Mouse (Mus musculus) CD4-positive, CD25-positive, alpha-beta regulatory T cell, adult 2 months (primary cell): ENCODE results near the gene Spem2.
"Not testable (repeated sequence)": the region's sequence is repeated elsewhere in the genome, so short reads cannot be mapped to it uniquely, and the experiment has no call there.

ENCODE experiments used
- DNase-seq: peaks from one replicate; pipeline ENCODE4 v3.0.0-alpha.2; 2012; ENCODE audit warnings: low read depth, low spot score

The Spem2 gene

GRCm38 (mm10) chr11:69818365-69818764, at the start of gene Spem2:
Spem2 (minus strand) TSS chr11:69818465.
- DNase-seq = no peak

- no peak for DNase-seq
Measured at GRCm38 (mm10) chr11:69867335-69867734, 49.1 kb upstream of the Spem2 start.

- no peak for DNase-seq
Measured at GRCm38 (mm10) chr11:69865561-69865960, 47.3 kb upstream of the Spem2 start.

DNA sequence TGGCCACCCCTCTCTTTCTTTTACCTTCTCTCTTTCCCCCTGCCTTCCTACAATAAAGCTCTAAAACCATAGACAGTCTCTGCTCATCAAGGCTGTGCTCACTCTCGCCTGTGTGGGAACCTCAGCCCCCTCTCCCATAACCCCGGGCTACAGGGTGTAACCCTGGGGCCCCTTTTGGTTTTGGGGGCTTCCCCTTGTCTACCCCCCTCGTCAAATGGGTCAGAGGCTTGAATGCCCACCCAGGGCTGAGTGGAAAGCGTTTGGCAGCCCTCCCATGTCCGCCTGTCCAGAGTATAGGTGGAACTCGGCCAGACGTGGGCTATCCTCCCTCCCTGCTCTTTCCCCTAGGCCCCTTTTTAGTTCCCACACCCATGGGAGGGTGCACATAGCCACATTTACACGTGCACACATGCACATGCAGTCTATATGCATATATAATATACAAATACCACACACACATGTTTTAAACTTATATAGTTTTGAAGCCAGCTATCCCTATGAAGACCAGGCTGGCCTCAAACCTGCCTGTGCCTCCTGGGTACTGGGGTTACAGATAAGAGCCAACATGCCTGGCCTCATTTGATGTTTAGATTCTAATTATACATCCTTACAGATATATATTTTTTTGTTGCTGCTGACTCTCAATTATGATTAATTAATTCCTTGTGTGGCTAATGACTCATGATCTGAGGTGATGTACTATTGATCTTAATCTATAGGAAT, 46.0 kb upstream of the Spem2 start:
- DNase-seq = no peak

- DNase-seq = not testable (repeated sequence)
Measured at GRCm38 (mm10) chr11:69863729-69864128, 45.5 kb upstream of the Spem2 start.

GRCm38 (mm10) chr11:69858113-69858998, 40.1 kb upstream of the Spem2 start, which contains the start of gene Tnk1:
Tnk1 (minus strand) TSS chr11:69858730.
- DNase-seq = no peak

DNA sequence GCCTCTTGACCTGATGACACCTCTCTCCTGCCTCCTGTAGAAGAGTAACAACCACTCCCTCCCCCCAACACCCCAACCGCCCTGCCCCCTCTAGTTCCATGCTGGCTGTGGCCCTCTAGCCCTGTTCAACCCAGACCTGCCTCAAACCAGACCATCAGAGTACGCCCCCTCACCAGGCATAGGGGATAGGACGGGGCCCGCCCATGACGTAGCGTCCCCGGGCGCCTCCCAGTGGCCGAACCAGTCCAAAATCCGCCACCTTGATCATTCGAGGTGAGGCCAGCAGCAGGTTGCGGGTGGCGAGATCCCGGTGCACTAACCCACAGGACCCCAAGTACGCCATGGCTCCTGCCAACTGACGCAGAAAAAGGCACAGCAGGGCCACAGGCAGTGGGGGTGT, 37.1 kb upstream of the Spem2 start:
- peak; percentile 68 for DNase-seq

DNA sequence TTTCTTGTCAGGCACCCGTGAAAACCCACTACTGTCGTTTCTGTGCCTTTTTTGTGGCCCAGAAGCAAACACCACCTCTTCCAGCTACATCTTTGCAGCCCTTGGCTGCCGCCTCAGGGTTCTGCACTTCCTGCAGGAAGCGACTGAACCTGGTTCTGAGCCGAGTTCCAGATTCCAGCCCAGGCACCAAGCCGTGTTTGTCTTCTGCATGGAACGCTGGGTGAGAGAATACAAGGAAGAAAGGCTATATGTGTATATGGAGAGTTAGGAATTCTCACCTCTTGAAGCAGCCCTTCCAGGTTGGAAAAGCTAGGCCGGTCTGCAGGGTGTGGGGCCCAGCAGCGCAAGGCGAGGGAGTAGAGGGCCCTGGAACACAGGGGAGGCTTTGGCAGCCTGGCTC, 36.4 kb upstream of the Spem2 start:
- no peak for DNase-seq

- peak; percentile 45 for DNase-seq
Measured at GRCm38 (mm10) chr11:69853994-69854393, 35.7 kb upstream of the Spem2 start.

DNA sequence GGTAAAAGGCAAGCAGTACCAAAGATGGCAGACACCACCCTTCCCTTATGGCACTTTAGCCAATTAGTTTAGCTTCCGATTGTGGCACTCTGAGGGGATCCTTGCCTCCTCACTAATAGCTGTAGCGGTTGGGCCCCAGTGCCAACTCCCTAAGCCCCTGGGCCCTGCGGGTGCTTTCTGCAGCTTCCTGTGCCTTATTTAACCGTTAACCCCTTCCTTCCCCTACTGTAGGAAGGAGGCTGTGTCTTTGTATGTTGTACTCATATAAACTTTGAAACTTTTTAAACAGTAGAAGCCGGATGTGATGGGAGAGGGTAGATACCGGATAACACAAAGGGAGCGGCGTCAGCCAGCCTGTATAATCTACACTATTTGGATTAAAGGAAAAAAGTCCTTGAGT, 32.5 kb upstream of the Spem2 start:
- no peak for DNase-seq

DNA sequence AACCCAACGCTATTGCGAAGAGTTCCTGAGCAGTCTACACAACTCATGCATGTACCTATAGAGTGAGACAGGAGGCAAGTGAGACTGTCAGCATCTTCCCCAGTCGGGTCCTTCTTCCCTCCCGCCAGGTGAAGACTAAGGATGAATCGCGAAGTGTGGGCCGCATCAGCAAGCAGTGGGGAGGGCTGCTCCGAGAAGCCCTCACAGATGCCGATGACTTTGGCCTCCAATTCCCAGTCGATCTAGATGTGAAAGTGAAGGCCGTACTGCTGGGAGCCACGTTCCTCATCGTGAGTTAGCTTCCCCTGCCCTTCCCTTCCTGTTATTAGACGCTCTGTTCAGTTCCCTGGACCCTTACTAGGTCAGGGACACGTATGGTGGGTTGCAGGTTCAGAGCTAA, 31.6 kb upstream of the Spem2 start:
- no peak for DNase-seq

DNA sequence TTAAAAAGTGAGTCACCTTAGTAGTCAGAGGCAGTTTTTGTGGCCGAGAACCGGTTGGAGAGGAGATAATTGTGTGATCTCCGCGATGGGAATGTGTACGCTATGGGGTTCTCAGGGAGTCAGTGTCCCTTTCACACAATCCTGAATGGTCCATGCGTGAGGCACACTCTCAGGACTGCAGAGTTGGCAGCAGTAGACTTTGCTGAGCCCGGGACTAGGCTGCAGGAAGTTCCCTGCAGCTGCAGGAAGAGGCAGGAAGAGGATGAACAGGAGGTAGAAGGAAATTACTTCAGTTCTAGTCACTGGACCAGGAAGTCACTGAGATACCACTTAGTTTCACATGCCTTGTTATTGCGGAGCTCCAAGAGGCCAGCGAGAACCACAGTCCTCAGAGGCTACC, 30.9 kb upstream of the Spem2 start:
- DNase-seq = no peak

GRCm38 (mm10) chr11:69848021-69848420, 29.8 kb upstream of the Spem2 start:
- no peak for DNase-seq

DNA sequence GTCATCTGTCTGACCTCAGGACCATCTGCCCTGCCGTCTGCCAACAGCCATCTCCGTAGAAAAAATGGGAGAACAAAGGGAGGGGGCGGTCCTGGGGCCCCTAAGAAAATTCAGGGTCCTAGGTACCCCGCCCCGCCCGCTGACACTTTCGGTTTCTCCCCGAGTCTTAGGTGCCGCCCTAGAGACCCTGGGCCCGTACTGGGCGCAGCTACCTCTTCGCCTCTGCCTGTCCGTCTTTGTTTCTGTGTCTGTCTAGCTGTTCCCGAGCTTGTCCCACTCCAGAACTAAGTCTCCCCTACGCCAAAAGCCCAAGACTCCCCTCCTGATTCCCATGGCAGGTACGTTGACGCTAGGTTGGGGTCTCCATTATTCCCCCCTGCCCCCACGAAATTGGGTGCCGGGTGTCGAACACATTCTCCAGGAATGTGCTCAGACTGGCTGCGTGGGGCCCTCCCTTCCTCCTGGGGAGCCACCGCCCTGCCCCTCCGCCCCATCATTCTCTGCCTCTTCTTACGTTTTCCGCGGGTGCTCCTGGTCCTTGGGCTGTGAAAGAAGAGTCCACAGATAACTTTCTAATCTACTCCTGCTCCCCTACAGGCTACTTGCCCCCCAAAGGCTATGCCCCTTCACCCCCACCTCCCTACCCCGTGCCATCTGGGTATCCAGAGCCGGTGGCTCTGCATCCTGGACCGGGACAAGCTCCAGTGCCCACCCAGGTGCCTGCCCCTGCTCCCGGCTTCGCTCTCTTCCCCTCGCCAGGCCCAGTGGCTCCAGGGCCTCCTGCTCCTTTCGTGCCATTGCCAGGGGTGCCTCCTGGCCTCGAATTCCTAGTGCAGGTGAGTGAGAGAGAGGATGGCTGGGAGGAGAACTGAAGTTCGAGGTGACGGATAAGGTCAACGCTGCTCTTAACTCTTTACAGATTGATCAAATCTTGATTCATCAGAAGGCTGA, 28.7 kb upstream of the Spem2 start:
- peak; percentile 75 for DNase-seq

GRCm38 (mm10) chr11:69846198-69846680, 28.0 kb upstream of the Spem2 start, which contains the start of gene Plscr3:
Plscr3 (plus strand) TSS chr11:69846376.
- peak; percentile 89 for DNase-seq

- DNase-seq = no peak
Measured at GRCm38 (mm10) chr11:69838714-69839104, 20.4 kb upstream of the Spem2 start.

DNA sequence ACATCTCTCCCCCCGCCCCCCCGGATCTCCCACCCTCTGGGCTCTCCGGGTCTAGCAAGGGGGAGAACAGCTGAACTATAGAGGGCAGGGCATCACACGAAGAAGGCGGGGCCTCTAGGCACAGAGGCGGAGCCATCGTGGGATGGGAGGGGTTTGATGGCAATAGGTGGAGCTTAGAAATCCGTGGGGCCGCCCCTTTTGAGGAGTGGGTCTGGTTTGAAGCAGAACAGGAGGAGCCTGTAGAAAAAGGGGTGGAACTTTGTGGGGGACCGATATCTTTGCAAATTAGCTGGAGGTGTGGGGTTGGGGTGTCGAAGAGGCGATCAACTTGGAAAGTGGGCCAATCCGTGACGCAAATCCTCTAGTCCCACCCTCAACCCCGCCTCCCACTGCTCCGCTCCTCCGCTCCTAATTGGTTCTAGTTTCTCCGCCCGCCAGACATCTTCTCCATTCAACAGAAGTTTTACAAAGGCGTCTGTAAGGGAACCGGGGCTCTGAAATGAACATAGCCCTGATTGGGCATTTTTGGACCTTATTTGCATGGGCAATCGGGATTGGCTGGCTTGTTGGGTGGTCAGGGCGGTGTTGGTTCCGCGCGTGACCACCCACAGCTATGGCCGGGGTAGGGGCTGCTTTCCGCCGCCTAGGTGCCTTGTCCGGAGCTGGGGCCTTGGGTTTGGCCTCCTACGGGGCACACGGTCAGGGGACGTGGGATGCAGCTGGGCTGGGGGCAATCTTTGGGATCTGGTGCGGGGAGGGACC, 19.9 kb upstream of the Spem2 start, which contains the start of gene Tmem256:
Tmem256 (plus strand) TSS at position 563 of the 762 bp plus-strand sequence.
- DNase-seq = peak; percentile 96

DNA sequence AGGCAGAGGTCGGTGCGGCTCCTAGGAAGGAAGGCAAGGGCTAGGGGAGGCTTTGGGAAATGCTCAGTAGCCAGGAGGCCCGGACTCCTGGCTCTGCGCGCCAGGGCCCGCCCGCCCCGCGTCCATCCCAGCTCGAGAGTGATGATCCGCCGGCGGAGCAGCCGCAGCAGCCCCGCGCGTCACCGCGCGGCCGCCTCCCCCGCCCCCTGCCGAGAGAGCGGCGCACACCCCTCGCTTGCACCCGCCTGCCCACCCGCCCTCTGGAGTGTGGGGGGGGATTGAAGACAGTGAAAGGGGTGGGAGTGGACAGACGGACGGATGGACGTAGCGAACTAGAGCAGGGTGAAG, 19.3 kb upstream of the Spem2 start, which contains the start of gene Nlgn2:
Nlgn2 (minus strand) TSS at position 181 of the 348 bp plus-strand sequence.
- peak; percentile 82 for DNase-seq

DNA sequence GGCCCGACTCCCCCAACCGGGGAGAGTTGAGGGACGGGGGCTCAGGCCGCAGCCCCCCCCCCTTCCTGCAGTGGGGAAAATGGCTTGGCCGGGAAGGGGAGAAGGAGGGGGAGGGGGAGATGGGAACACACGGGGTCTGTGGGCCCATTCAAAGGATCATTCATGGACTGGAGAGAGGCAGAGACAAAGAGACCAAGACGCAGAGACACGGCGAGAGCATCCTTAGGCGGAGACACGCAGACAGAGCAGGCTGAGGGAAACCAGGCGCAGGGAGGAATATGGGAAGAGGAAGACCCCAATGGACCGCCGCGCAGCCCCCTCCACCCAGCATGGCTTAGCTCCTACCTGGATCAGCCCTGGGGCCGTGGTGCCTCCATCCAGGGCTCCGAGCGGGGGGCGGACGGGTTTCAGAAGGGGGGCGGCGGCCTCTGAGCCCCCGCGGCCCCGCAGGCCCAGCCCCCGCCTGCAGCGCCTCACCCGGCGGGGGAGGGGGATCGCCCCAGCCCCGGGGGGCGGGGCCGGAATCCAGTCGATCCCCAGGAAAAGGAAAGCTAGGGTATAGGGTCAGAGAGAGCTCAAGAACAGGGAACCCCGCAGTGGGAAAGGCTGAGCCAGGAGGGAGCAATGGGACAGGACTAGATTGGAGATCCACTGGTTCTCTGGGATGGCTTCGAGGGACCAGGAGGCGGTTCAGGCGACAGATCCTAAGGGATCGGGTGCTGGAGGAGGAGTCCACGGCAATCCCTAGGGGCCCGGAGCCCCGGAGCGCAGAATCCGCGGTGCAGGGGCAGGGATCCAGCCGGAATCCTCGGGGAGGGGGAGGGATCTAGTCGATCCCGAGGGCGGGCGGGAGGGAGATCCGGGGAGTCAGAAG, 18.7 kb upstream of the Spem2 start:
- DNase-seq = peak; percentile 37

DNA sequence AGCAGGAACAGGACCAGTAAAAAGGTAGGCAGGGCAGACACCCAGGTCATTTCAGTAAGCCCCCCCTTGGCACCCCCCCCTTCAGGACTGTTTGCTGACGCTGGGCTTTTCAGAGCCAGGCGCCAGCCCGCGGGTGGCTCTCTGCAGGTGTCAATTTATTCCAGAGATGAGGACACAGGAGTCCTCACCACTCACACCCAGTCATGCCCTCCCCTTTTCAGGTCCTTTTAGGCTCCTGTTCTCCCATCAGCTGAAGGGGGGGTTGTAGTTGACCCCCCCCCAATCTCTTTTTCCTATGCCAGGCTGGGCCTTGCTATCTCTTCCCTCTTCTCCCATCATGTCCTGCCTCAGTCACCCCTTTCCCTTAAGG, 17.7 kb upstream of the Spem2 start:
- peak; percentile 25 for DNase-seq
